Mouse (Mus musculus) midbrain, embryonic 16.5 days (tissue): ENCODE measurements at regions not wholly inside any gene's neighbourhood (a gene's known extent, or its start where the extent isn't known, plus 50 kb on each side); places are given as distances from the start of the nearest gene placed in this dataset.
A peak's percentile ranks its signal among the peaks of the same experiment; 100 is the strongest.

Source experiments
- ATAC-seq: fragments of 200-750 bp; cut with Nextera tagmentation; 2 replicates; pipeline ENCODE4 v1.8.0; 2017; ENCODE audit warnings: moderate TSS enrichment
- H3K27ac ChIP-seq: fragments of 300-500 bp; sonication (generic); 2 replicates; pipeline ENCODE4 v1.5.1; 2014; ENCODE audit warnings: mild to moderate bottlenecking, low read length, mixed read lengths
- H3K27me3 ChIP-seq: fragments of 300-500 bp; sonication (generic); 2 replicates; pipeline ENCODE4 v1.6.1; 2014; ENCODE audit warnings: low read depth, low read length, mixed read lengths; ENCODE audit not compliant: control insufficient read depth, insufficient read depth
- H3K36me3 ChIP-seq: fragments of 300-500 bp; sonication (generic); 2 replicates; pipeline ENCODE4 v1.6.1; 2014; ENCODE audit warnings: mild to moderate bottlenecking, low read length, moderate library complexity, mixed read lengths; ENCODE audit not compliant: control insufficient read depth, insufficient read depth
- H3K4me1 ChIP-seq: fragments of 300-500 bp; sonication (generic); 2 replicates; pipeline ENCODE4 v1.6.1; 2014; ENCODE audit warnings: mild to moderate bottlenecking, low read length, mixed read lengths; ENCODE audit not compliant: control insufficient read depth, insufficient read depth
- H3K4me2 ChIP-seq: fragments of 300-500 bp; sonication (generic); 2 replicates; pipeline ENCODE4 v1.6.1; 2014; ENCODE audit warnings: mild to moderate bottlenecking, low read length, mixed read lengths
- H3K4me3 ChIP-seq: fragments of 300-500 bp; sonication (generic); 2 replicates; pipeline ENCODE4 v1.5.1; 2014; ENCODE audit warnings: low read depth, mild to moderate bottlenecking, low read length, moderate library complexity, mixed read lengths
- H3K9ac ChIP-seq: fragments of 300-500 bp; sonication (generic); 2 replicates; pipeline ENCODE4 v1.6.1; 2014; ENCODE audit warnings: low read depth, low read length, mixed read lengths
- H3K9me3 ChIP-seq: fragments of 300-500 bp; sonication (generic); replicated peaks from 2 replicates; pipeline ENCODE4 v1.6.1; 2014; ENCODE audit warnings: mild to moderate bottlenecking, low read length, mixed read lengths; ENCODE audit not compliant: control insufficient read depth, poor library complexity, severe bottlenecking
- WGBS: fragments of 180-500 bp; shearing (Covaris S2); extraction: QIAGEN DNeasy Blood & Tissue Kit; methylation state at CpG from one replicate; pipeline ENCODE4 v1.1.7; 2014; 5-methylcytosine and 5-hydroxymethylcytosine counted together

GRCm38 (mm10) chr19:20035223-20035622 is 355.5 kb downstream of the Anxa1 start:
- Histone ChIP-seq H3K27me3 (no peaks in the 10 kb centered on the region), H3K36me3 (no peaks in the 10 kb centered on the region), H3K27ac (no peak overlapping the region), H3K4me3 (no peak overlapping the region), H3K9ac (no peak overlapping the region), H3K4me2 (no peak overlapping the region), H3K4me1 (no peaks in the 10 kb centered on the region), H3K9me3 (no peaks in the 10 kb centered on the region)
- ATAC-seq, result peak; percentile 72; the same call in 1 of the 2 replicates
- WGBS, result 33% methylated on average over 3 of the region's 3 CpGs

GRCm38 (mm10) chr19:20027667-20028282 is 363.0 kb downstream of the Anxa1 start:
- Histone ChIP-seq H3K9me3 (no peaks in the 10 kb centered on the region), H3K4me3 (no peak overlapping the region), H3K4me1 (no peaks in the 10 kb centered on the region), H3K27me3 (no peaks in the 10 kb centered on the region), H3K27ac (no peak overlapping the region), H3K4me2 (no peak overlapping the region), H3K9ac (no peak overlapping the region), H3K36me3 (no peaks in the 10 kb centered on the region)
- WGBS, result 50% methylated on average over 11 of the region's 11 CpGs
- ATAC-seq, result 0 out of 2 replicates have a peak, but pooled peaks have one; percentile 39

- Histone ChIP-seq H3K9ac (no peak overlapping the region), H3K4me2 (no peak overlapping the region), H3K36me3 (no peaks in the 10 kb centered on the region), H3K27me3 (no peaks in the 10 kb centered on the region), H3K9me3 (0 out of 2 replicates have a peak, but pooled peaks cover 3% of the 10 kb centered on the region), H3K4me1 (no peaks in the 10 kb centered on the region; the same call in 1 of the 2 replicates), H3K4me3 (no peak overlapping the region), H3K27ac (no peak overlapping the region)
- peak; percentile 77 for ATAC-seq
- WGBS, result 28% methylated on average over 4 of the region's 4 CpGs
These were observed 376.6 kb downstream of the Anxa1 start for GRCm38 (mm10) chr19:20014114-20014513.

- Histone ChIP-seq H3K4me3 (no peak overlapping the region), H3K9me3 (no peaks in the 10 kb centered on the region), H3K27ac (no peak overlapping the region), H3K4me1 (peaks cover 5% of the 10 kb centered on the region; the same call in 1 of the 2 replicates), H3K4me2 (peak overlapping the region; percentile 20), H3K27me3 (no peaks in the 10 kb centered on the region), H3K9ac (no peak overlapping the region), H3K36me3 (no peaks in the 10 kb centered on the region)
- peak; percentile 47 for ATAC-seq
- 51% methylated on average over 12 of the region's 12 CpGs for whole genome bisulfite sequencing
These were observed 380.8 kb downstream of the Anxa1 start for GRCm38 (mm10) chr19:20009801-20010441.

GRCm38 (mm10) chr19:20005932-20006625 is 384.7 kb downstream of the Anxa1 start:
- ATAC-seq, result peak; percentile 91
- Histone ChIP-seq H3K36me3 (no peaks in the 10 kb centered on the region), H3K9me3 (no peaks in the 10 kb centered on the region), H3K4me3 (no peak overlapping the region), H3K27ac (peak overlapping the region; percentile 42), H3K9ac (no peak overlapping the region), H3K27me3 (no peaks in the 10 kb centered on the region), H3K4me1 (peaks cover 5% of the 10 kb centered on the region; the same call in 1 of the 2 replicates), H3K4me2 (no peak overlapping the region)
- 10% methylated on average over 4 of the region's 4 CpGs for WGBS

- Histone ChIP-seq H3K4me1 (no peaks in the 10 kb centered on the region), H3K4me2 (no peak overlapping the region), H3K27me3 (no peaks in the 10 kb centered on the region), H3K4me3 (no peak overlapping the region), H3K36me3 (no peaks in the 10 kb centered on the region), H3K9me3 (no peaks in the 10 kb centered on the region), H3K9ac (no peak overlapping the region), H3K27ac (no peak overlapping the region)
- no peak for ATAC-seq
- WGBS, result 85% methylated on average over 1 of the region's 1 CpGs
These were observed 403.5 kb downstream of the Anxa1 start for GRCm38 (mm10) chr19:19987255-19987654.

GRCm38 (mm10) chr19:19978816-19979215 is 411.9 kb downstream of the Anxa1 start:
- Histone ChIP-seq H3K9ac (no peak overlapping the region), H3K9me3 (no peaks in the 10 kb centered on the region), H3K36me3 (no peaks in the 10 kb centered on the region), H3K4me2 (no peak overlapping the region), H3K27me3 (no peaks in the 10 kb centered on the region), H3K27ac (no peak overlapping the region), H3K4me1 (peaks cover 7% of the 10 kb centered on the region; the same call in 1 of the 2 replicates), H3K4me3 (no peak overlapping the region)
- ATAC-seq, result no peak; the same call in 1 of the 2 replicates
- 57% methylated on average over 6 of the region's 6 CpGs for WGBS

- peak overlapping the region; percentile 44 for H3K4me2 ChIP-seq
- peak overlapping the region; percentile 46; the same call in 1 of the 2 replicates for H3K9ac ChIP-seq
- H3K27me3 ChIP-seq, result no peaks in the 10 kb centered on the region
- ATAC-seq, result peak; percentile 89
- WGBS, result 14% methylated on average over 9 of the region's 9 CpGs
- H3K36me3 ChIP-seq, result no peaks in the 10 kb centered on the region
- peak overlapping the region; percentile 59 for H3K27ac ChIP-seq
- no peaks in the 10 kb centered on the region for H3K9me3 ChIP-seq
- H3K4me1 ChIP-seq, result peaks cover 7% of the 10 kb centered on the region; the same call in 1 of the 2 replicates
- no peak overlapping the region; the same call in 1 of the 2 replicates for H3K4me3 ChIP-seq
These were observed 413.0 kb downstream of the Anxa1 start for GRCm38 (mm10) chr19:19977609-19978259.
